Mouse (Mus musculus) urinary bladder, postnatal 25 days (tissue): ENCODE results near the gene Folr1.

Experiments used
- DNase-seq: peaks from one replicate; pipeline ENCODE4 v3.0.0; 2022; ENCODE audit warnings: low spot score

Gene Folr1

DNA sequence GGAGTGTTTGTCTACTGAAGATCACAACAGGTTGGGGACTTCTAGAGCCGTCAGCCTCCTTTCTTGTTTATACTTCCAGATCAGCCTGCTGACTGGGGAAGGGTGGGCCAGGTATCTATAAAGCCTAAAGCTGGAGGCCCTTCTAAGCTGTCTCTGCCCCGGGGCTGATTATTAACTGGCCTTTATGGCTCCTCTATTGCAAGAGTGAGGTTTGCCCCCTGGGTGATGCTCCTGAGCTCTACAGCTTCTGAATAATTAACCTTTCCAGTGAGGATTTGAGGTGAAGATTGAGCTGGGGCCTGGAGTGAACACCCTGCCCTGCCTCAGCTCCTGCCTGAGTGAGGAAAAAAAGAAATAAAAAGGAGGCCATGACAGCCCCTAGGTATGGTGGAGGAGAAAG, at the start of gene Folr1:
TSS of gene Folr1 (minus strand) at position 160 of the 400 bp plus-strand sequence.
- DNase-seq = no peak

DNA sequence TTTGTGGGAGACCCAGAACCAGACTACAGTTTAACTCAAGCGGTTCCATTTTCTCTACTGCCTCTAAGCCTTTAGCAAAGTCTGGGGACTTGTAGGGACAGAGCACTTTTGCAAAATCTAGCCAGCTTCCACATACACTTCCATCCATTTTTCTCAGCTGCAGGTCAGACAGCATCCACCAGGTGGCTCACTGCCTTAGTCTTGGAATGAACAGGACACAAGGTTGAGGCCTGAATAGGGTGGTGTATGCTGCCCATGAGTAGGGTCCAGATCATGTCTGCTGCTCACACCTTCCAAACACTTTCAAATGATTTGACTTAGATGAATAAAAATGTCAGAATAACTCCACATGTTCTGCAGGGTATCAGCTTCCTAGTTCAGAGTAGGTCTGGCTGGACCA, 47.5 kb upstream of the Folr1 start:
- peak; percentile 59 for DNase-seq

DNA sequence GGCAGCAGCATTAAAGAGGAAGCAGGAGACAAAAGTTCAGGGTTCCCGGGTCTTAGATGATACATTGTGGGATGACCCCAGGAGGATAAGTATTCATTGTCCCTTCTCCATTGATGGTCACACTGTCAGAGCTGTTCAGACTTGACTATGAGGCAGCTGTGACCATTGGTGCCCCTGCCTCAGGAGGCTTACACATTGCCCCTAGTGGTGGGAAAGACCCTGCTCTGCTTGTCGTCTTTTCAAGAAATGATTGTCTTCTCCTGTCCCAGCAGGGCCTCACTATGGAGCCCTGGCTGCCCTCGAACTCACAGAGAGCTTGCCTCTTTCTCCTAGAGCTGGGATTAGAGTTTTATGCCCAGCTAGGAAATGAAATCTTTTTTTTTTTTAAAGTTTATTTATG, 41.4 kb upstream of the Folr1 start:
- no peak for DNase-seq

DNA sequence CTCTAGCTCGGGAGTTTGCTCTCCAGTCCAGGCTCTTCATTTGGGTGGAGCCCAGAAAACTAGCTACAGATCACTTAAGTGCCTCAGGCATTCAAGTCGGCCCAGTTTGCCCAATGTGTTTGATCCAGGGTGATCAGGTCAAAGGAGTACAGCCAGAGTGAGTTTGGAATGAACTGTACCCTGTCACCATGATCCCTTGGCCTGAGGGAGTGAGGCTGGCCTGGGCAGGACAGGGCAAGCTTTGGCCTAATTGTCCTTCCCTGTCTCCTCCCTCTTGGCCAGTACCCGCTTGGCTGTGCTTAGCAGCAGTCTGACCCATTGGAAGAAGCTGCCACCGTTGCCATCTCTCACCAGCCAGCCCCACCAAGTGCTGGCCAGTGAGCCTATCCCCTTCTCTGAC, 39.5 kb upstream of the Folr1 start:
- DNase-seq = no peak

DNA sequence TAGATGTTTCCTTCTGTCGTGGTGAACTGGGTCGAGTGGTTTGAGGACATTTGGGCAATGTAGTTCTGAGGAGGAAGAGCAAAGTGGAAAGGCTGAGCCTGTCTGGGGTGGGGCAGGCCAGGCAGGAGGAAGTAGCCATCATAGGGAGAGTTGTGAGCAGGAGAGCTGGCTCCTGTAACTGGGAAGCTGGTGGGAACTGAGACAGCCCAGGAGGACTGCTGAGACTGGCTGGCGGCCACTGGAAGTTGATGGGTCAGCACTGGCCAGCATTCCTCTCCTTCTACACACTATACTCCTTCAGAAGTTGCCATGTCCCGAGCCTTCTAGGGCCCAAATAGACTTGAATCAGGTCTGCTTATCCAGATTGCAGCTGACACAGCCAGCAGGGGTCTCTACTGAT, 37.8 kb upstream of the Folr1 start:
- no peak for DNase-seq

DNA sequence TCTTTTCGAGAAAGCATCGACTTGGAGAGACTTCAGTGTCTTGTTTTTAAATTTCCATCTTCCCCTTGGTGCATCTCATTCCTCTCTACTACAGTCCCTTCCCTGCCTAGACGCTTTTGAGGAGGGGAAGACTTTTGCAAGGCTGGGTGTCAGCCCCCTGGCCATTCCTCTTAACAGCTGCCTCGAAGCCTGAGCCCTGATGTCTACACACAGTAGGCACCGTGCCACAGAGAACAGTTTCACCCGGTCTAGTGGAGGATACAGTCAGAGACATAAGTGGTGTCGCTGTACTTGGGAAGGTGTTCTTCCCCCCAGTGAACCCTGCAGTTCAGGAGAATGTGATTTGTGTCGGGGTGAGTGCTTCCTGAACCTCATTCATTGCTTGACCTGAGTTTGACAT, 36.1 kb upstream of the Folr1 start:
- DNase-seq = no peak

DNA sequence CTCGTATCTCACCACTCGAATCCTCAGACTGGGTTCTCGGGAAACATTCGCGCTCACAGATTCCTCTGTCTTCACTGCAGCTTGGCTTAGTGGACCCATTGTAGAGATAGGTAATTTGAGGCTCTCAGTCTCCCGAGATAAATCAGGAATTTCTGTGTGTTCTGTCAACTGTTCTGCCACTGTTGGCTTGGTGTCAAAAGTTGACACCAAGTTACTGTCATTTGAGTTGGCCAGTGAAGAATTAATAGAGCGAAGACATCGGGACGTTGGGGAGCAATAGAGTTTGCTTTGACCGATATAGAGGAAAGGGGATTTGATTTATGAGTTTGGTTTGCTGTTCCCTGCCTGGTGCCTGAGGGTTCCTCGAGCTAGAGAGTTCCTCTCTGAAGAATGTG, 35.7 kb upstream of the Folr1 start, which contains the start of gene Tomt:
TSS of gene Tomt (minus strand) at position 73 of the 395 bp plus-strand sequence.
- no peak for DNase-seq

DNA sequence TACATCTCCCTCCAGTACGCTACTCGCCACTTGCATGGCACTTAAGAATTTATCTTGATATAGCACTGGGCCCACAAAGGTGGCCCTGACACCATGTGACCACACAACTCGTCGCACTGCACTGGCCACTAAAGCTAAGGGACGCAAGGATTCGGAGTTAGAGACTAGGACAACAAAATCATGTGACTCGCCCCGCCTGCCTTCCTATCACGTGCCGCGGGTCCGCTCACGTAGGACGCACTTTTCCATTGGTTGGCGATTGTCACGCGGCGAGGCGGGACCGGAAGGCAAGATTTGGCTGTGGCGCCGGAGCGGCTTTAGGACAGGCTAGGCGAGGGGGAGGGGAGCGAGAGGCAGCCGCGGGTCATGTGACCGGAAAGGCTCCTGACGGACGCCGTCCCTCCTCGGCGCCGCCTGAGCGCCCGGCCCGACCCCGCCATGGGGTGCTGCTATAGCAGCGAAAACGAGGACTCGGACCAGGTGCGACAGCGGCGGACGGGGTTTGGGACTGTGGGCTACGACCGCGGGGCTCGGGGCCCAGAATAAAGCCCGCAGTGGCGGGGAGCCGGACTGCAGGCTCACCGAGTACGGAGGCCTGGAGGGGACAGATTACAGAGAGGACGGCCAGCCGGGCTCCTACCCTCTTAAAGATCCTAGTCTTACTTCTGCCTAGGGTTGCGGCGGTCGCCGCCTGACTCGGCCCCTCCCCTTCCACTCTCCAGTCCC, 35.1 kb upstream of the Folr1 start, which contains the start of gene Lamtor1:
TSS of gene Lamtor1 (plus strand) at position 344 of the 726 bp plus-strand sequence.
- DNase-seq = peak; percentile 98

DNA sequence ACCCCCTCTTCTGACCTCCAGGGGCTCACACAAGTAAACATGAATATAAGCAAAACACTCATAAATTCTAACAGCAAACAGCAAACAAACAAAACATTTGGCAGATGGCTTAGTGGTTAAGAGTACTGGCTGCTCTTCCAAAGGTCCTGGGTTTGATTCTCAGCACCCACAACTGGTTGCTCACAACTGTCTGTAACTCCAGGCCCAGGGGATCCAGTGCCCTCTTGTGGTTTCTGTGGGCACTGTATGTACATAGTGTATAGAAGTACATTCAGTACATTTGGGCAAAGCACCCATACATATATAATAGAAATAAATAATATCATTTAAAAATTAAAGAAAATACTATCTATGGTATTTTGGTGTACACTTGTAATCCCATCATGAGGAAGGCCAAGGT, 32.3 kb upstream of the Folr1 start:
- DNase-seq = no peak

DNA sequence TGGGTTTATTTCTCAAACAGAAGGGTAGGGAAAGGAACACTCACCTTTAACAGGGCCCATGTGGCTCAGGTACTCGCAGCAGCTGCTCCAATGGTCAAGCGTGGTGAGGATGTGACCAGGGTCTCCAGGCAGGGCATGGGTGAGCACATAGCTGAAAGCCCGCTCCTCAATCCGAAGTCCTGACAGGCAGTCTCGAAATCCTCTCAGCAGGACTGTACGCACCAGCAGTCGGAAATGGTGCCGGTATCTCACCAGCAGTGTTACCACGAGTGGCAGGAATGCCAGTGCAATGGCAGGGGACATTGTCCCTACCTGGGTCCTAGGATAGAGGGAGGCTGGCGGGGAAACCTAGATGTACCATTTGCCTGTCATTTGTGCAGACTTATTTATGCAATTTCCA, 31.4 kb upstream of the Folr1 start:
- DNase-seq = no peak

DNA sequence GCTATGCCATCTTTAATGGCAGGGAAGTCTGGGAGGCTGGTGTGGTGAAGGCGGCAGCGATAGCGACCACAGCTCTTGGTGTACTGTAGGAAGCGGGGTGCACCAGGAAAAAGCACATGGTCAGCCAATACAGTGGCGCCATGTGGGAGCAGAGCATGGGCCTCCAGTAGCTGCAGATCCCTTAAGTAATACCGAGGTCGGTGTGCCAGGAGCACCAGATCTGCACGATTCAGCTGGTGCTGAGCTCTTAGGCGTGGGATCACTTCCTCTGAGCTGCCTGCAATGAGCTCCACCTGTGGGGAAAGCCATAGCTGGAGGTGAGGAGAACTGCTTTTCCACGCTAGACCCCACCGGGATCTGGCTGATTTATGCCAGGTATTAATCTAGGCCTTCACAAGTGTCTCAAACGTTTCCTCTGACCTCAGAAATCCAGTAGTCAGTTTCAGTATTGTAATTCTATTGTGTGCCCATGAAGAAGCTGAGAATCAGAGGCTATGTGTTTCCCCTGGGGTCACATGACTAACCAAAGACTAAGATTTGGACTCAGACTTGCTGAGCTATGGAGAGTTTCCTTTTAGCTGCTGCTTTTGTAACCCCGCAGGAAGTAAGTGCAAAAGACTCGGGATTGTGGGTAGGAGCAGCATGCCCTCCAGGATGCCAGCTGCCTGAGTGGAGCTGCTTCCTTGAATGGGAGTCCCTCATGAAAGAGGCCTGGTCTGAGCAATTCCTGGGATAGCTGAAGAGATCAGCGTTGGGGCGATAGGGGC, 29.9 kb upstream of the Folr1 start:
- no peak for DNase-seq

DNA sequence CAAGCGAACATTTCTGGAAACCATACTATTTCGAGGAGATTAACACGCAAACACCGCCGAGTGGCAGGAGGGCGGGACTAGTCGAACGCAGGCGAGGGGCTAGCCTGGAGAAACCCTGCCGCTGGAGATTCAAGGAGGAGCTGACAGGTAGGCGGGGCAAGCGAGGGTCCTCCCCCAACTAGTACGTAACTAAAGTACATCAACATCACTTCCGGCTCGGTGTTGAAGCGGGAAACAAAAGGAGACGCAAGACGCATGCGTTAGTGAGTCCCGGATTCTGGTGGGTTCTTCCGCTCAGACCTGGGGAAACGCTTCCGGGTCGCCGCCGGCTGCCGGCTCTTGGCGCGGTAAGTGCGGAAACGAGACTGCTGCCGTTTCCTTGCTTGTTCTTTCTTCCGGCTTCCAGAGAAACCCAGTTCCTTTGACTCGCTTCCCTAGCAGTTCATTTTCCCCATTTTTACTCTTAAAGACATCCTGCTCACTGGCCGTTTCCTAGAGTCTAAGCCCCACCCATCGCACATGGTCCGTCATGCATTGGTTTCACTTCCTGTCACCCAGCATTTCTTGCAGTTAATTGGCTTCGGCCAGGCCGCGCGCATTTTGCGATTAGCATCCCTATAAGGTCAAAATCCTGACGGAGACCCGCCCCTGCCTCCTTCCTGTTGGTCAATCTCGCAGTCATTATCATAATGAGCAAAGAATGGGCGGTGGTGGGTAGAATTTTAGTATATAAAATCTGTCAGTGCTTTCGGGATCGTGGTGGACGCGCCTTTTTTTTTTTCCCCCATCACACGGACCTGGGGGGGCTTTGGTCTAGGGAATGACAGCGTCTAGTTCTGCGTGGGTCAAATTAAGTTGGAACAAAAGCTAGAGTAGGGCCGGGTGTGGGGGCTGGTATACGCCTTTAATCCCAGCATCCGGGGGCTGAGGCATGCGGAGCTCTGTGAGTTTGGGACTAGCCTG, 25.8 kb upstream of the Folr1 start:
- peak; percentile 89 for DNase-seq

DNA sequence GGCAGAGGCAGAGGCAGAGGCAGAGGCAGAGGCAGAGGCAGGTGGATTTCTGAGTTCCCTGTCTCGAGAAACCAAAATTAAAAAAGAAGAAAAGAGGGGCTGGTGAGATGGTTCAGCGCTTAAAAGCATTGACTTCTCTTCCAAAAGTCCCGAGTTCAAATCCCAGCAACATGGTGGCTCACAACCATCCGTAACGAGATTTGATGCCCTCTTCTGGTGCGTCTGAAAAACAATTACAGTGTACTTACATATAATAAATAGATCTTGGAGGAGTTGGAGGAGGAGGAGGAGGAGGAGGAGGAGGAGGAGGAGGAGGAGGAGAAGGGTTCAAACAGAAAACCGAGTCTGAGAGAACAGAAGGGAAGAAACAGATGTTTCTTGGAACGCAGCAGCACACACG, 25.1 kb upstream of the Folr1 start:
- no peak for DNase-seq

DNA sequence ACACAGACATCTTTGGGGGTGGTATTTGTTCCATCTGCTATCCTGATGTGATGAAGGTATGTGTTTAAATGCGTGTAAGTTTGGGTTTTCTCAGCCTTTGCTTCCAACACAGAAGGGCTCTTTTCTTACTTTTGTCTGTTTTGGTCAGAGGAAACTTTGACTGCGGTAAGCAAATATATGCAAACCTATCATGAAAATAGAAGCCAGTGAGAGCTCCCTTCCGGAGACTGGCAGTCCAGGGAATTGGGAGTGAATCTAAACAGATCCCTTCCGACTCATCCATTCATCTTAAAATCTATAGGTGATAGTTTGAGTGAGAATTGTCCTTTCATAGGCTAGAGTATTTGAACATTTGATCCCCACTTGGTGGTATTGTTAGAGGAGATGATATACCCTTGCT, 17.9 kb upstream of the Folr1 start:
- no peak for DNase-seq

DNA sequence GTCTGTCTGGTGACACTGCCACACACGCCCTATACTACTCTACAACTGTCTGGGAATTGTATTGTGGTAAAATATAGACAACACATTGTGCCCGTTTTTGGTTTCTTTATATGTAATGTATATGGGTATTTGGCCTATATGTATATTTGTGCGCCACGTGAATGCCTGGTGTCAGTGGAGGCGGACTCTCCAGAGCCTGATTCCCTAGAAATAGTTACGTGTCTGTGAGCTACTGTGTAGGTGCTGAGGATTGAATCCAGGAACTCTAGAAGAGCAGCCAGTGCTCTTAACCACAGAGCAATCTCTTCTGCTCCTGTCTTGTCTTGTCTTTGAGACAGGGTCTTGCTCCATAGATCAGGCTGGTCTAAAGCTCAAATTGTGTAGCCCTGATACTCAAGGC, 15.7 kb upstream of the Folr1 start:
- DNase-seq = no peak

DNA sequence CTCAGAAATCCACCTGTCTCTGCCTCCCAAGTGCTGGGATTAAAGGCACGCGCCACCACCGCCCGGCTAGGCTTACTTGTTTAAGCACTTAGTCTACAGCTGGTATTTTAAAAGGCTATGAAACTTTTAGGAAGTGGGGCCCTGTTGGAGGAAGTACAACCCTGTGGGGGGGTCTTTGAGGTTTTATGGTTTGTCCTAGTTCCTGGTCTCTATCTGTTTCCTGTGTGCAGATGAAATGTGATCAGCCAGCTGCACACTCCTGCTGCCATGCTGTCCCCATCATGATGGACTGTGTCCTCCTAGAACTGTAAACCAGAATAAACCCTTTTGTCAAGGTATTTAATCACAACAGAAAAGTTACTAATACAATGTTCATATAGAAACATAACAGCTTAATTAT, 13.6 kb upstream of the Folr1 start:
- no peak for DNase-seq

DNA sequence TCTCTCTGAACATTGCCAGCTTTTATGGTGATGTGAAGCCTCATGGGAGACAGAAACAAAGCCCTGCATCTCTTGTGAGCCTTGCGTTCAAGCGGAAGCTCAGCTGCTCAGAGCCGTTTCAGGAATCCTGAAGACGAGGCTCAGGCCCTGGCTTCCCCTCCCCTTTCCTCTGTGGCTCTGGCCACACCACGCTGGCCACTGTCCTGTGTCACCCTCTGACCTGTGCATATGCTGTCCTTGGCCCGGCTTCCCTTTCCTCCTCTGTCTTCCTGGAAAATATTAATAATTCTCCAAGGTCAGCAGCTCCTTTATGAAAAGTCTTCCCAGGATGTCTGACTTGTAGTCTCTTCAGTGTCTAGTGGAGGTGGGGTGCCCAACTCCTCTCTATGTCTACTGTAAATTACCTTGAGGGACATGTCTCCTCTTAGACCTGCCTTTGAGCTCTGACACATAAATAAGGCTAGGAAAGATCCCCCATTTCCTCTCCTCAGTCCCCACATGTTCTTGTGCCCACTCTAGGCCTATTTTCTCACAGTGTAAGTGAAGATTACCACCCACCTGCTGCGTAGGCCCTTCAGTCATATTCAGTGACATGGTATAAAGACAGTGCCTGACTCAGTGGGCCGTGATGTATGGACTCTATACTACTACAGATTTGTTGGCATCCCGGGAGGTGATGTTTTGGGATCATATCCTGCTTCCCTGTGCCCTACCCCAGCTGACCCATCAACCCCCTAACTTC, 12.0 kb upstream of the Folr1 start:
- DNase-seq = no peak

DNA sequence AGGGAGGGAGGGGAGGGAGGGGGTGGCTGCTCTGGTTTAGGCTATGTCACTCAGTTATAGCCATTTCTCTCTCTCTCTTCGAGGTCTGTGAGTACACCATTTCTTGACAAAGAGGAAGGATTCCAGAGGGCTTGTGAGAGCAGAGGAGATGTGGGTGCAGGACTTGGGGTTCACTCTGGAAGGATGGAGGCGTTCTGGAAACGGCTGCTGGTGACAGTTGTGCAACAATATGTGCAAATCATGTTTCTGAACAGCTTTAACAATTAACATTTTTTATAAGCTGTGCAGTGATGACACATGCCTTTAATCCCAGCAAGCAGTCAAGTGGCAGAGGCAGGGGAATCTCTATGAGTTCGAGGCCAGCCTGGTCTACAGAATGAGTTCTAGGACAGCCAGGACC, 10.3 kb upstream of the Folr1 start:
- DNase-seq = no peak

DNA sequence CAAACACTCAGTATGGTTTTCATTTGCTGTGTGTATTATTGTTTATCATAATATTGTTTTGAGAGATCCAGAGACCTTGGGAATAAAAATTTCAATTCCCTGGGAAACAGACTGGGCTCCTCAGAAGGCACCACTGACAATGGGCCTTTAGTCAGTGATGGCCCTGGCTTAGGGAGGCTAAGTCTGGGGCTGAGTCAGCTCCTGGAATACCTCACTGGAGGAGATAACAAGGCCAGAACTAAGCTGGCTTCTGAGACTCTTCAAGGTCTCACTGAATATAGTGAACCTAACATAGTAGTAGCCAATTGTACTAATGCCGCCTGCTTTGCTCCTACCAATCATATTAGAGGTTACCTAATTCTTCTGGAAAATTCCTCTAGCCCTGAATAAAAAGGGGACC, 5.4 kb upstream of the Folr1 start:
- DNase-seq = no peak

DNA sequence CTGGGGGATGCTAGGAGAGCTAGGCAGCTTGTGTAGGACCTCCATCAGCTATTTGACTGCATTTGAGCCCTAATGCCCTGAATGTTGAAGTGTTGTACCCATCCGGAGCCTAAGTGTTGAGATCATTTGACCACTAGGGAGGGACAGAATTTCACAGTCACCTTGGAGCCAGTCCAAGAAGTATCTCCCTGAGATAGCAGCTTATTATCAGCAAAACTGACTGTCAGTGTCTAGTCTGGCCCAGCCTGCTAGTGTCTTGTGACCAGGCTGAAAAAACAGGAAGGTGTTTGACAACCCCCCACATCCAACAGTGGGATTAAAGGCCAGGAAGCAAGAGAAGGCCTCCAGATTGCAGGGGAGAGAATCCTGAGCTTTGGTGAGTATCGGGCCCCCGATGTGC, 708 bp upstream of the Folr1 start:
- DNase-seq = no peak

DNA sequence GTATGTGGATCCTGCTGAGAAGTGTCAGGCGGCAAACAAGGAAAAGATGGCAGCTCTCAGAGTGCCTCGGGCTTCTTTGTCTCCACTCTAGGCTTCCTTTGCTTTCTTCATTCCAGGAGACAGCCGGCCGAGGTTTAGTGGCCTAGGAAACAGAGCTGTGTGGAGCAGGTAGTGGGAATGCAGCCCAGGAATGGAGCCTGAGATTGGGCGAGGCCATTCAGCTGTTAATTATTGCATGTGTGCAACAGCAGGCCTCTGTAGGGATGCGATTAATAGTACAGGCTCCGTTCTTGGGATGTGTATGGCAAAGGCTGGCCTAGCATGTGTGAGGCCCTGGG, 1.5 kb downstream of the Folr1 start:
- no peak for DNase-seq
